Mouse (Mus musculus) hindbrain, embryonic 11.5 days (tissue): ENCODE results near the gene Ppt1. TPM values are rescaled to one million over a fixed set of nuclear protein-coding genes. Genes with fewer than 3 reads are reported as not detected.
A peak's percentile ranks its signal among the peaks of the same experiment; 100 is the strongest.

Experiments
- ATAC-seq: fragments of 200-750 bp; cut with Nextera tagmentation; 2 replicates; pipeline ENCODE4 v1.8.0; 2017; ENCODE audit warnings: mild to moderate bottlenecking, moderate TSS enrichment, moderate library complexity; ENCODE audit not compliant: low FRiP score
- DNase-seq: peaks from one replicate; pipeline ENCODE4 v3.0.0-alpha.2; 2015; ENCODE audit warnings: low spot score
- H3K27ac ChIP-seq: fragments of 300-500 bp; sonication (generic); 2 replicates; pipeline ENCODE4 v1.5.1; 2014; ENCODE audit warnings: mild to moderate bottlenecking, low read depth, low read length
- H3K27me3 ChIP-seq: fragments of 300-500 bp; sonication (generic); 2 replicates; pipeline ENCODE4 v1.6.1; 2014; ENCODE audit warnings: mild to moderate bottlenecking, low read length, moderate library complexity, mixed read lengths; ENCODE audit not compliant: control insufficient read depth, insufficient read depth
- H3K36me3 ChIP-seq: fragments of 300-500 bp; sonication (generic); 2 replicates; pipeline ENCODE4 v1.6.1; 2014; ENCODE audit warnings: mild to moderate bottlenecking, low read length, moderate library complexity, mixed read lengths; ENCODE audit not compliant: control insufficient read depth, insufficient read depth
- H3K4me1 ChIP-seq: fragments of 300-500 bp; sonication (generic); replicated peaks from 2 replicates; pipeline ENCODE4 v1.6.1; 2014; ENCODE audit warnings: low read length, mixed read lengths; ENCODE audit not compliant: control insufficient read depth, insufficient read depth
- H3K4me2 ChIP-seq: fragments of 300-500 bp; sonication (generic); replicated peaks from 2 replicates; pipeline ENCODE4 v1.6.1; 2014; ENCODE audit warnings: mild to moderate bottlenecking, low read depth, low read length
- H3K4me3 ChIP-seq: fragments of 300-500 bp; sonication (generic); 2 replicates; pipeline ENCODE4 v1.5.1; 2014; ENCODE audit warnings: low read depth, low read length
- H3K9ac ChIP-seq: fragments of 300-500 bp; sonication (generic); 2 replicates; pipeline ENCODE4 v1.6.1; 2014; ENCODE audit warnings: low read depth, low read length
- H3K9me3 ChIP-seq: fragments of 300-500 bp; sonication (generic); 2 replicates; pipeline ENCODE4 v1.6.1; 2016; ENCODE audit warnings: low read length; ENCODE audit not compliant: control insufficient read depth
- WGBS: fragments of 180-500 bp; shearing (Covaris S2); extraction: QIAGEN DNeasy Blood & Tissue Kit; methylation state at CpG from one replicate; pipeline ENCODE4 v1.1.7; 2014; 5-methylcytosine and 5-hydroxymethylcytosine counted together
- polyA plus RNA-seq: library from polyadenylated mRNA; unstranded; fragments of >200 nt; fragmentation: Nextera tagmentation; extraction: Ambion mirVana; gene quantifications from 2 replicates; pipeline ENCODE4 v1.2.1, GENCODE M21; 2014

The Ppt1 gene
- polyA plus RNA-seq, 1 experiment from 2014 or later = 73.1 TPM

- 94% methylated on average over 5 of the region's 5 CpGs for WGBS
- H3K9ac ChIP-seq = no peak overlapping the region
- no peak overlapping the region for H3K4me2 ChIP-seq
- no peak for DNase-seq
- no peak overlapping the region for H3K27ac ChIP-seq
- no peaks in the 10 kb centered on the region for H3K27me3 ChIP-seq
- H3K36me3 ChIP-seq = peaks cover 9% of the 10 kb centered on the region; the same call in 1 of the 2 replicates
- no peaks in the 10 kb centered on the region for H3K4me1 ChIP-seq
- ATAC-seq = no peak
- no peak overlapping the region for H3K4me3 ChIP-seq
- no peaks in the 10 kb centered on the region for H3K9me3 ChIP-seq
These were observed 37.0 kb downstream of the Ppt1 start for GRCm38 (mm10) chr4:122873003-122873402.

GRCm38 (mm10) chr4:122873512-122873911 lies 37.5 kb downstream of the Ppt1 start:
- H3K27me3 ChIP-seq = no peaks in the 10 kb centered on the region
- H3K36me3 ChIP-seq = peaks cover 9% of the 10 kb centered on the region; the same call in 1 of the 2 replicates
- no peak overlapping the region for H3K27ac ChIP-seq
- no peak overlapping the region for H3K4me2 ChIP-seq
- no peaks in the 10 kb centered on the region for H3K4me1 ChIP-seq
- no peak for DNase-seq
- no peak overlapping the region for H3K4me3 ChIP-seq
- WGBS = 90% methylated on average over 4 of the region's 4 CpGs
- ATAC-seq = no peak
- H3K9me3 ChIP-seq = no peaks in the 10 kb centered on the region
- H3K9ac ChIP-seq = no peak overlapping the region

GRCm38 (mm10) chr4:122878333-122879070 lies 42.5 kb downstream of the Ppt1 start:
- ATAC-seq (no peak), DNase-seq (no peak)
- Histone ChIP-seq H3K27ac (no peak overlapping the region), H3K4me3 (no peak overlapping the region), H3K9me3 (no peaks in the 10 kb centered on the region), H3K4me1 (no peaks in the 10 kb centered on the region), H3K4me2 (no peak overlapping the region), H3K9ac (no peak overlapping the region), H3K36me3 (no peaks in the 10 kb centered on the region), H3K27me3 (no peaks in the 10 kb centered on the region)
- 95% methylated on average over 2 of the region's 2 CpGs for WGBS

- no peak for DNase-seq
- Histone ChIP-seq H3K36me3 (no peaks in the 10 kb centered on the region), H3K9ac (no peak overlapping the region), H3K4me2 (no peak overlapping the region), H3K27me3 (no peaks in the 10 kb centered on the region), H3K4me3 (no peak overlapping the region), H3K27ac (no peak overlapping the region), H3K9me3 (no peaks in the 10 kb centered on the region), H3K4me1 (0 out of 2 replicates have a peak, but pooled peaks cover 6% of the 10 kb centered on the region)
- ATAC-seq = no peak
- WGBS = 80% methylated on average over 3 of the region's 3 CpGs
These were observed 46.5 kb downstream of the Ppt1 start for GRCm38 (mm10) chr4:122882544-122882943.

GRCm38 (mm10) chr4:122883294-122883693 lies 47.3 kb downstream of the Ppt1 start:
- H3K9me3 ChIP-seq = no peaks in the 10 kb centered on the region
- no peak overlapping the region for H3K4me2 ChIP-seq
- DNase-seq = no peak
- no peaks in the 10 kb centered on the region for H3K36me3 ChIP-seq
- no peak overlapping the region for H3K4me3 ChIP-seq
- no peak for ATAC-seq
- no peak overlapping the region for H3K27ac ChIP-seq
- H3K4me1 ChIP-seq = 0 out of 2 replicates have a peak, but pooled peaks cover 6% of the 10 kb centered on the region
- H3K27me3 ChIP-seq = no peaks in the 10 kb centered on the region
- H3K9ac ChIP-seq = no peak overlapping the region
- WGBS = 90% methylated on average over 3 of the region's 3 CpGs

- 0 out of 2 replicates have a peak overlapping the region, but pooled peaks have one; percentile 7 for H3K9ac ChIP-seq
- no peak for ATAC-seq
These were observed 48.0 kb downstream of the Ppt1 start for GRCm38 (mm10) chr4:122884051-122884450.

GRCm38 (mm10) chr4:122884481-122885340 lies 48.7 kb downstream of the Ppt1 start:
- Histone ChIP-seq H3K4me1 (0 out of 2 replicates have a peak, but pooled peaks cover 6% of the 10 kb centered on the region), H3K27me3 (no peaks in the 10 kb centered on the region), H3K4me2 (peak overlapping the region; percentile 43), H3K36me3 (no peaks in the 10 kb centered on the region), H3K9me3 (no peaks in the 10 kb centered on the region), H3K9ac (peak overlapping the region; percentile 86), H3K4me3 (peak overlapping the region; percentile 83), H3K27ac (no peak overlapping the region)
- DNase-seq = no peak
- no peak for ATAC-seq
- 53% methylated on average over 12 of the region's 12 CpGs for WGBS

More at GRCm38 (mm10) chr4:122884051-122884450, 48.0 kb downstream of the Ppt1 start:
- Histone ChIP-seq H3K4me3 (peak overlapping the region; percentile 83; the same call in 1 of the 2 replicates), H3K27me3 (no peaks in the 10 kb centered on the region), H3K36me3 (no peaks in the 10 kb centered on the region), H3K9me3 (no peaks in the 10 kb centered on the region), H3K4me2 (no peak overlapping the region; the same call in 1 of the 2 replicates), H3K27ac (no peak overlapping the region), H3K4me1 (0 out of 2 replicates have a peak, but pooled peaks cover 6% of the 10 kb centered on the region)
- WGBS = 78% methylated on average over 2 of the region's 2 CpGs
- no peak for DNase-seq

GRCm38 (mm10) chr4:122885768-122886578 lies 49.9 kb downstream of the Ppt1 start, which contains the start of gene Cap1:
TSS of gene Cap1 (minus strand) at chr4:122886056.
- ATAC-seq = peak; percentile 97
- no peaks in the 10 kb centered on the region for H3K9me3 ChIP-seq
- WGBS = under 1% methylated on average over 47 of the region's 49 CpGs
- H3K27ac ChIP-seq = peak within 1 kb of the TSS; percentile 99
- DNase-seq = peak; percentile 99
- no peaks in the 10 kb centered on the region for H3K27me3 ChIP-seq
- H3K4me1 ChIP-seq = 0 out of 2 replicates have a peak, but pooled peaks cover 7% of the 10 kb centered on the region
- H3K4me2 ChIP-seq = peak within 1 kb of the TSS; percentile 93
- peak within 1 kb of the TSS; percentile 83 for H3K4me3 ChIP-seq
- H3K36me3 ChIP-seq = no peaks in the 10 kb centered on the region
- peak within 1 kb of the TSS; percentile 86 for H3K9ac ChIP-seq
